Mouse (Mus musculus) mouse embryonic stem cell (cell line): ENCODE data around the gene Tox4.

Source experiments
- in situ Hi-C, 2 experiments: fragments of 300-500 bp; cut with MboI; formaldehyde crosslinking; loops; 1 replicate in 1 of 2; 3 replicates in 1 of 2; pipeline ENCODE4 v1.14.3; 2019 to 2020; ENCODE audit warnings: low sequenced_read_pairs in 2 of 2, low pct_unique_long_range_greater_than_20kb in 1 of 2, mixed read lengths in 1 of 2; ENCODE audit not compliant: unreplicated experiment in 1 of 2

Tox4 gene

GRCm38 (mm10) chr14:52306100-52306499 lies 27.2 kb downstream of the Tox4 start:
- in situ Hi-C loops: loop anchor here in 1 of 2 experiments (25.0 kb wide), 1 partner anchor 394 kb away; the partner anchor contains the start of genes Ndrg2, Rnase13 and Tppp2

- in situ Hi-C loops: loop anchor here in 1 of 2 experiments (25.0 kb wide), 1 partner anchor 398 kb away; the partner anchor contains the start of genes Ndrg2, Rnase13 and Tppp2
Measured at GRCm38 (mm10) chr14:52310343-52310742, 31.4 kb downstream of the Tox4 start.

GRCm38 (mm10) chr14:52310906-52311305 lies 32.0 kb downstream of the Tox4 start:
- in situ Hi-C loops: loop anchor here in 1 of 2 experiments (25.0 kb wide), 1 partner anchor 399 kb away; the partner anchor contains the start of genes Ndrg2, Rnase13 and Tppp2

- in situ Hi-C loops: loop anchor here in 1 of 2 experiments (25.0 kb wide), 1 partner anchor 402 kb away; the partner anchor contains the start of genes Ndrg2, Rnase13 and Tppp2
Measured at GRCm38 (mm10) chr14:52313931-52314807, 35.2 kb downstream of the Tox4 start.

GRCm38 (mm10) chr14:52314808-52315150 lies 35.8 kb downstream of the Tox4 start:
- in situ Hi-C loops: loop anchor here in 1 of 2 experiments (25.0 kb wide), 1 partner anchor 402 kb away; the partner anchor contains the start of genes Ndrg2, Rnase13 and Tppp2

GRCm38 (mm10) chr14:52315283-52315780 lies 36.4 kb downstream of the Tox4 start:
- in situ Hi-C loops: loop anchor here in 1 of 2 experiments (25.0 kb wide), 1 partner anchor 403 kb away; the partner anchor contains the start of genes Ndrg2, Rnase13 and Tppp2

GRCm38 (mm10) chr14:52315792-52316440 lies 37.0 kb downstream of the Tox4 start:
- in situ Hi-C loops: loop anchor here in 1 of 2 experiments (25.0 kb wide), 1 partner anchor 404 kb away; the partner anchor contains the start of genes Ndrg2, Rnase13 and Tppp2

- in situ Hi-C loops: loop anchor here in 1 of 2 experiments (25.0 kb wide), 1 partner anchor 404 kb away; the partner anchor contains the start of genes Ndrg2, Rnase13 and Tppp2
Measured at GRCm38 (mm10) chr14:52316441-52317225, 37.7 kb downstream of the Tox4 start.

- in situ Hi-C loops: loop anchor here in 1 of 2 experiments (25.0 kb wide), 1 partner anchor 407 kb away; the partner anchor contains the start of genes Ndrg2, Rnase13 and Tppp2
Measured at GRCm38 (mm10) chr14:52319361-52319760, 40.4 kb downstream of the Tox4 start.

- in situ Hi-C loops: loop anchor here in 1 of 2 experiments (25.0 kb wide), 1 partner anchor 414 kb away; the partner anchor contains the start of genes Ndrg2, Rnase13 and Tppp2
Measured at GRCm38 (mm10) chr14:52325890-52326289, 46.9 kb downstream of the Tox4 start.

GRCm38 (mm10) chr14:52327375-52327901 lies 48.5 kb downstream of the Tox4 start:
- in situ Hi-C loops: loop anchor here in 1 of 2 experiments (25.0 kb wide), 1 partner anchor 415 kb away; the partner anchor contains the start of genes Ndrg2, Rnase13 and Tppp2

- in situ Hi-C loops: loop anchor here in 1 of 2 experiments (25.0 kb wide), 1 partner anchor 416 kb away; the partner anchor contains the start of genes Ndrg2, Rnase13 and Tppp2
Measured at GRCm38 (mm10) chr14:52327910-52328812, 49.2 kb downstream of the Tox4 start, which contains the start of gene Sall2. Gene Sall2, minus strand, starts transcription at chr14:52328762.

GRCm38 (mm10) chr14:52331069-52331750 lies 52.3 kb downstream of the Tox4 start:
- in situ Hi-C loops: loop anchor here (10.0 to 25.0 kb wide), 2 partner anchors 196 to 419 kb away; partner anchors contain the start of genes Ndrg2 (in 1 of the 2), Rnase13 (in 1 of the 2) and Tppp2 (in 1 of the 2)

- in situ Hi-C loops: loop anchor here (10.0 to 25.0 kb wide), 2 partner anchors 197 to 420 kb away; partner anchors contain the start of genes Ndrg2 (in 1 of the 2), Rnase13 (in 1 of the 2) and Tppp2 (in 1 of the 2)
Measured at GRCm38 (mm10) chr14:52332171-52332570, 53.2 kb downstream of the Tox4 start.
